Mouse (Mus musculus) stomach, postnatal 0 days (tissue): Measurements from ENCODE around the gene Plekho2. TPM values are rescaled to one million over a fixed set of nuclear protein-coding genes. Genes with fewer than 3 reads are reported as not detected.

Source experiments
- ATAC-seq: fragments of 200-750 bp; cut with Nextera tagmentation; 2 replicates; pipeline ENCODE4 v1.8.0; 2017; ENCODE audit not compliant: low FRiP score, low TSS enrichment
- DNase-seq: peaks from one replicate; pipeline ENCODE4 v3.0.0-alpha.2; 2016; ENCODE audit warnings: low spot score
- H3K27ac ChIP-seq: fragments of 300-500 bp; sonication (generic); replicated peaks from 2 replicates; pipeline ENCODE4 v1.5.1; 2014; ENCODE audit warnings: mild to moderate bottlenecking, control low read depth
- H3K27me3 ChIP-seq: fragments of 300-500 bp; sonication (generic); 2 replicates; pipeline ENCODE4 v1.6.1; 2014; ENCODE audit warnings: low read length; ENCODE audit not compliant: control insufficient read depth, insufficient read depth
- H3K36me3 ChIP-seq: fragments of 300-500 bp; sonication (generic); 2 replicates; pipeline ENCODE4 v1.6.1; 2014; ENCODE audit warnings: low read length, mixed read lengths; ENCODE audit not compliant: control insufficient read depth, insufficient read depth
- H3K4me1 ChIP-seq: fragments of 300-500 bp; sonication (generic); replicated peaks from 2 replicates; pipeline ENCODE4 v1.6.1; 2014; ENCODE audit warnings: antibody characterized with exemption; ENCODE audit not compliant: control insufficient read depth, insufficient read depth
- H3K4me2 ChIP-seq: fragments of 300-500 bp; sonication (generic); replicated peaks from 2 replicates; pipeline ENCODE4 v1.6.1; 2014; ENCODE audit warnings: low read depth, mild to moderate bottlenecking, control low read depth, moderate library complexity
- H3K4me3 ChIP-seq: fragments of 300-500 bp; sonication (generic); 2 replicates; pipeline ENCODE4 v1.5.1; 2014; ENCODE audit warnings: low read depth, low read length, control low read depth
- H3K9ac ChIP-seq: fragments of 300-500 bp; sonication (generic); 2 replicates; pipeline ENCODE4 v1.6.1; 2014; ENCODE audit warnings: mild to moderate bottlenecking, low read length, control low read depth, mixed read lengths
- H3K9me3 ChIP-seq: fragments of 300-500 bp; sonication (generic); 2 replicates; pipeline ENCODE4 v1.6.1; 2016; ENCODE audit warnings: low read length; ENCODE audit not compliant: control insufficient read depth
- CTCF ChIP-seq: IDR thresholded peaks from 2 replicates; pipeline ENCODE4 v1.5.1; 2016; ENCODE audit warnings: antibody characterized with exemption, low read depth, mild to moderate bottlenecking, moderate library complexity
- EP300 ChIP-seq: optimal IDR thresholded peaks from 2 replicates; pipeline ENCODE3; 2016; ENCODE audit warnings: antibody characterized with exemption
- WGBS: fragments of 180-500 bp; shearing (Covaris S2); extraction: QIAGEN DNeasy Blood & Tissue Kit; methylation state at CpG from one replicate; pipeline ENCODE4 v1.1.7; 2014; 5-methylcytosine and 5-hydroxymethylcytosine counted together
- polyA plus RNA-seq: library from polyadenylated mRNA; unstranded; fragments of >200 nt; fragmentation: Nextera tagmentation; extraction: Ambion mirVana; gene quantifications from 2 replicates; pipeline ENCODE4 v1.2.1, GENCODE M21; 2015

Gene Plekho2
- polyA plus RNA-seq, 1 experiment from 2014 or later, result 9.6 TPM

DNA sequence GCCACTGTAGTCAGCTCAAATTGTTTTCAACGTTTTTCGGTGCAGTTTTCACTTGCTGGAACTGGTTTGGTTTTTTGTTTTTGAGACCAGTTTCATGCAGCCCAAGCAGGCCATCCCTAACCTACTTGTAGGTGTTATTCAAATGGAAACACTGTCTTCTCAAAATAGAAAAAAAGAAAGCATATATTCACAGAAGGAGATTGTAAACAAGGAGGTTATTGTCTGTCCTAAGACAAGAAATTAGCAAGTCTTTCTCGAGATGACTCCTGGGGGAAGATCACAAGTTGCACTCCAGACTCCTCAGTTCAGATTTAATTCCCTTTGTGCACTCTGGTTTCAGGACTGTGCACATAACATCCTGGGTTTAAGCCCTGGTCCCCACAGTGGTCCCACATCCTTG, 39.5 kb upstream of the Plekho2 start:
- no peak overlapping the region for H3K27ac ChIP-seq
- H3K36me3 ChIP-seq, result no peaks in the 10 kb centered on the region
- H3K9me3 ChIP-seq, result no peaks in the 10 kb centered on the region
- DNase-seq (no peak), ATAC-seq (no peak)
- no peak overlapping the region for H3K4me3 ChIP-seq
- H3K27me3 ChIP-seq, result no peaks in the 10 kb centered on the region
- H3K9ac ChIP-seq, result no peak overlapping the region
- TF ChIP-seq CTCF (no peak), EP300 (no peak)
- no peaks in the 10 kb centered on the region for H3K4me1 ChIP-seq
- H3K4me2 ChIP-seq, result no peak overlapping the region
- WGBS, result 61% methylated on average over 3 of the region's 3 CpGs

DNA sequence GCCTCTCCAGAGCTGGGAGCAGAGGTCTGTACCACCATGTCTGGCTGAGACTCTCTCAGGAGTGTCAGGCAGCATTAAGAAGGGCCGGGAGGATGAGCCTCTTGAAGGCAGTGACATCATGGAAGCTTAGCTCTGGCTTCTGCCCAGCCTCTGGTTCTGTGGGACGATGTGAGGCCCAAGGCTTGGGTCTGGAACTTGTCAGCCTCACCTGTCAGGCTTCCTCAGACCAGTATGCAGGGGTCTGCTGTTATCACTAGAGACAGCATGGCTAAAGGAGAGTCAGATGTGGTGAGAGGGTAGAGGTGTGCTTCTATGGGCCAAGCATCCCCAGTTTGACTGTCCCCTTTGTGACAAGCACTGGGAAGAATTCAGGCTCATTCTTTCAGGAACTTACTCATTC, 33.3 kb upstream of the Plekho2 start:
- TF ChIP-seq EP300 (no peak), CTCF (no peak)
- no peaks in the 10 kb centered on the region for H3K27me3 ChIP-seq
- no peak overlapping the region for H3K27ac ChIP-seq
- WGBS, result 41% methylated on average over 2 of the region's 2 CpGs
- ATAC-seq (0 out of 2 replicates have a peak, but pooled peaks have one; percentile 40), DNase-seq (no peak)
- H3K36me3 ChIP-seq, result no peaks in the 10 kb centered on the region
- no peaks in the 10 kb centered on the region for H3K9me3 ChIP-seq
- H3K9ac ChIP-seq, result no peak overlapping the region
- H3K4me1 ChIP-seq, result no peaks in the 10 kb centered on the region
- H3K4me2 ChIP-seq, result no peak overlapping the region
- H3K4me3 ChIP-seq, result no peak overlapping the region

DNA sequence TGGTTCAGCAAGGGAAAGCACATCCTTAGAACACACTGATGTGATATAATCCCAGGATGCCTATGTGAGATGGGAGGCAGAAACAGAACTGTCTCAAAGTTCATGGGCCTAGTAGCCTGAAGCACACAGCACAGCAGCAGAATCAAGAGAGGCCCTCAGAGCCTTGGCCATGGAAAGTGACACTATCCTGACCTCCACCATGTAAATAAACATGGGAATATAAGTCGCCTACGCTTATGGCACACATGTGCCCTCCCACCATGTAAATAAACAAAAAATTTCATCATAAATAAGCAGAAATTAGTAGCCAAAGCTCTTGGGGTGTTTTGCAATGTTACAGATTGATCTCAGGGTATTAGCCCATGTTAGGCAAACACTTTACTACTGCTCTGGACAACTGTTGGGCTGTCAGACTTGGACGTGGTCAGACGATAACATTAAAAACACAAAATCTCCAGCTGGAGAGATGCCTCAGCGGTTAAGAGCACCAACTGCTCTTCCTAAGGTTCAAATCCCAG, 32.2 kb upstream of the Plekho2 start:
- Histone ChIP-seq H3K4me3 (no peak overlapping the region), H3K9me3 (no peaks in the 10 kb centered on the region), H3K36me3 (no peaks in the 10 kb centered on the region), H3K9ac (no peak overlapping the region), H3K4me2 (no peak overlapping the region), H3K27me3 (no peaks in the 10 kb centered on the region), H3K4me1 (no peaks in the 10 kb centered on the region), H3K27ac (no peak overlapping the region)
- TF ChIP-seq CTCF, result no peak
- TF ChIP-seq EP300, result no peak
- DNase-seq (no peak), ATAC-seq (no peak)
- WGBS, result 74% methylated on average over 5 of the region's 5 CpGs

DNA sequence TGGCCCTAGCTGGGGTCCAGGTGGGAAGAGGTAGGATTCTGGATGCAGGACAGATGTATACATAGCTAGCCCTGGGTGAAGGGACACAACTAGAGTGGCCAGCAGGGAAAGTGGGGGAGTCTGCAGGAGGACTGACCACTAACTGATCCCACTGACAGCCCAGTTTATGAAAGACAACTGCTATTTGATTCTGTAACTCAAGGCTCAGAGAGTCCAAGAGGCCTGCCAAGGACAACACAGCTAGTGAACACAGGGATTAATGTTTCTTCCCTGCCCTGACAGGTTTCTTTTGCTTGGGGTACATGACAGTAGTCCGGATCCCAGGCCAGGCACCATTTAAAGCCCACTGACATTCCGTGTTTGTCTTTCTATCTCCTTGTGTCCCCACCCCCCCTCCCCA, 27.3 kb upstream of the Plekho2 start:
- peak overlapping the region; percentile 67 for H3K27ac ChIP-seq
- no peak overlapping the region for H3K4me2 ChIP-seq
- ATAC-seq, result peak; percentile 18; the same call in 1 of the 2 replicates
- TF ChIP-seq CTCF, result no peak
- no peak for TF ChIP-seq EP300
- 36% methylated on average over 2 of the region's 2 CpGs for WGBS
- H3K9me3 ChIP-seq, result no peaks in the 10 kb centered on the region
- no peak for DNase-seq
- no peak overlapping the region for H3K4me3 ChIP-seq
- H3K4me1 ChIP-seq, result no peaks in the 10 kb centered on the region
- H3K36me3 ChIP-seq, result no peaks in the 10 kb centered on the region
- no peaks in the 10 kb centered on the region for H3K27me3 ChIP-seq
- no peak overlapping the region for H3K9ac ChIP-seq

DNA sequence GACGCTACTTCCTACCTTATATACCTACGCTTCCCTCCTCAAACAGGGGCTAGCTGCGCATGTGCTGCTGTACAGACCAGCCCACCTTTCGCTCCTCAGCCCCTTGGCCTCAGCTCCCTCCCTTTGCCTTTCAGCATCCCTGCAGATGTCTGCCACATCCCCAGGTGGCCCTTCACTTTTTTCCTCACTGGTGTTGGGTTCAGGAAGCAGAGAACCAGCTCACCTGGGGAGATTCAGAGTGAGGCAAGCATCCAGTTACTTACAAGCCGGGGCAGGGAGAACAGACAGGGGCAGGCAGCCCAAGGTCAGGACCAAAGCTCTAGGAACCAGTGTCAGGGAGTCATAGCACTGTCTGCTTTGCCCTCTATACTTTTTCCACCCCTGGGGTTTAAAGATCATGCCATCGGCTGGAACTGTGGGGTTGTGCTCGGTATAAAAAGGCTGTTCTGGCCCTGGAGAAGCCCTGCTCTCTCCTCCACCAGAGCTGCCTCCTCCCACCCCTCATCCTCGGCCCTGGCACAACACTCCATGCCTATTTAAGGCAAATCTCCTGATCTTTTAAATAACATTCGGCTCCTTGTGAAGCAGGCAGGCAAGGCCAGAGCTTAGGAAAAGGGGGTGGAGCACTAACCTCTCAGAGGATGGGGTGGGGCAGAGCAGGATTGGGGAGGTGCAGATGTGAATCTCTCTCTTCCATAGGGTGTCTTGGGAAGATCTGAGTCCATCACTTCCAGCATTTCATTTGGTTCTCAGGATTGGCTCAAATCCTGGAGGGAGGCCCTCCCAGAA, 26.7 kb upstream of the Plekho2 start:
- Histone ChIP-seq H3K4me3 (no peak overlapping the region), H3K4me2 (no peak overlapping the region; the same call in none of the 2 replicates), H3K36me3 (no peaks in the 10 kb centered on the region), H3K27me3 (no peaks in the 10 kb centered on the region), H3K9me3 (no peaks in the 10 kb centered on the region), H3K9ac (peak overlapping the region; percentile 23), H3K27ac (peak overlapping the region; percentile 89), H3K4me1 (no peaks in the 10 kb centered on the region)
- 46% methylated on average over 9 of the region's 9 CpGs for WGBS
- ATAC-seq, result peak; percentile 62; the same call in 1 of the 2 replicates
- no peak for DNase-seq
- no peak for TF ChIP-seq CTCF
- no peak for TF ChIP-seq EP300
